Mouse (Mus musculus): ENCODE data around the gene Dnah6.

- TF ChIP-seq POLR2A (IDR thresholded peaks at IDR 0.05; ENCODE audit: borderline replicate concordance, insufficient read depth, low read length) (no peak), CTCF (IDR thresholded peaks at IDR 0.05; ENCODE audit: borderline replicate concordance, insufficient read depth, low read depth, low read length) (no peak)
Measured at GRCm38 (mm10) chr6:73064551-73064950, 156.9 kb downstream of the Dnah6 start.

Measured in cerebellum, adult 2 months (tissue).